Mouse (Mus musculus) monocyte, adult 5-6 weeks (primary cell): ENCODE results near the gene Sec23a. TPM values are rescaled to one million over a fixed set of nuclear protein-coding genes. Genes with fewer than 3 reads are reported as not detected.
A peak's percentile ranks its signal among the peaks of the same experiment; 100 is the strongest.
"Not testable (repeated sequence)": the region's sequence is repeated elsewhere in the genome, so short reads cannot be mapped to it uniquely, and the experiment has no call there.

Experiments
- ATAC-seq: fragments of 153-309, 156-312 bp; replicated peaks from 2 replicates; pipeline ENCODE4 v1.8.0; 2017; ENCODE audit warnings: mild to moderate bottlenecking; ENCODE audit not compliant: low TSS enrichment, insufficient number of reproducible peaks, severe bottlenecking, poor library complexity, low FRiP score
- total RNA-seq: library from RNA; stranded (forward); fragments of 200-1000, 200-491, 200-594 nt; gene quantifications from 3 replicates; pipeline ENCODE4 v1.2.3, GENCODE M21; 2017

Sec23a gene
- total RNA-seq: 20.5 to 28.1 TPM (median 24.5 TPM) in 3 replicates

GRCm38 (mm10) chr12:59011844-59012709 lies at the start of gene Sec23a:
Gene Sec23a (minus strand): TSS chr12:59012017.
- ATAC-seq: peak; percentile 93

DNA sequence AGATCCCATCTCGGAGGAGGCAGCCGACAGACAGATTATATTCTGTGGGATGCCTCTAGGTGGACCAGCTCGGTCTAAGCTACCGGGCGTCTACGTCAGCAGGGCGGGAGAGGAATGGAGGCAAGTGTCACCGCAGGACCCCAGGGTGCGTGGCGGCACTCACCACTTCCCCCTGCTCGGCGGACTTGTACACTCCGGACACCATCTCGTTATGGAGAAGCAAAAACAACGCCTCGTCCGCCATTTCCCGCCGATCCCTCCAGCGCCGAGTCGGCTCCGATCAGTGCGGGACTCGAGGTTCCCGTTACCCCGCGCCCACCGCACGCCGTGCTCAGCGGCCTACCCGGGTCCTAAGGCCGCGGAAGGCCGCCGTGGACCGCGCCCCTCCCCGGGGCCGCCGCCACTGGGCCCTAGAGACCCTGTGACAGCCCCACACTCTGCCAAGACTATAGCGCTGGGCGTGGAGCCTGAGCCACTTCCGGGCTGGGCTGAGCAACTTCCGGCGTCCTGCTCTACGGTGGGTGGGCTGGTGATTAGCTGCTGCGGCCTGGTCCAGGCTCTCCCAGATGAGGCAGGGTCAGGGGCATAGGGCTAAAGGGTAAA lies 49.3 kb upstream of the Sec23a start, which contains the start of gene Trappc6b:
Gene Trappc6b (minus strand): TSS at position 480 of the 603 bp plus-strand sequence.
- peak; percentile 90 for ATAC-seq

GRCm38 (mm10) chr12:59060322-59060721 lies 48.5 kb upstream of the Sec23a start:
- no peak for ATAC-seq

GRCm38 (mm10) chr12:59058242-59058641 lies 46.4 kb upstream of the Sec23a start:
- not testable (repeated sequence) for ATAC-seq

- no peak for ATAC-seq
These were observed 44.4 kb upstream of the Sec23a start for GRCm38 (mm10) chr12:59056222-59056621.

- ATAC-seq: no peak
These were observed 43.5 kb upstream of the Sec23a start for GRCm38 (mm10) chr12:59055196-59055850.

DNA sequence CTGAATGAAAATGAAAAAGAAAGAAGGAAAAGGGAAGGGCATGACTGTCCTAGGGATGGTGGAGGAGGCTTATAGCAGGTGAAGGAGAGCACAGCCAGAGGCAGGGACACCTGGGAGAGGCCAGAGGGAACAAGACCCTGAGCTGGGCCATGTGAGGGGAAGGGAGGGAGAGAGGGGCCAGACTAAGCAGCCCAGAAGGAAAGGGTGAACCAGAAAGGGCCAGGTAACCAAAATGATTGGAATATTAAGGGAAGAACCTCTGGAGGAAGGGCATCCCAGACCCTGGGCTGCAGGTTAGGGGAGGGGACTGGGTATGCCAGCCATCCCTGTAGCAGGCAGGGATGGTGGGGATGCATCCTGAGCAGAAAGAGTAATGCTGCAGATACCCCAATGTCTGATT lies 42.2 kb upstream of the Sec23a start:
- ATAC-seq: no peak

DNA sequence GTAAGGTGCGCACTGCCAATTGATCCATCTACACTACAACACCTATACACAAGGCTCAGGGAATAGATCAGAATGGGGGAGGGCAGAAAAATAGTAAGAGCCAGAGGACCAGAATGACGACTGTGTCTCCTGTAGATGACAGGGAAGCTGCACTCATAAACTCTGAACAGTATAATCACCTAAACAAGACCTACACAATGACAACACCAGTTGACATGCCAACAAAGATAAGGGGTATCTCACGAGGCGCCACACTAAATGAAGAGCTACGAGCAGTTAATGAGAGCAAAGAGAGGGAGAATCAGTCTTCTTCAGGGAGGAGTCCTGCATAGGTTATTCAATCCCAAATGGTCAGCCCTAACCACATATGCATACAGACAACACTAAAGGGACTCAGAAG lies 41.3 kb upstream of the Sec23a start:
- ATAC-seq: no peak

DNA sequence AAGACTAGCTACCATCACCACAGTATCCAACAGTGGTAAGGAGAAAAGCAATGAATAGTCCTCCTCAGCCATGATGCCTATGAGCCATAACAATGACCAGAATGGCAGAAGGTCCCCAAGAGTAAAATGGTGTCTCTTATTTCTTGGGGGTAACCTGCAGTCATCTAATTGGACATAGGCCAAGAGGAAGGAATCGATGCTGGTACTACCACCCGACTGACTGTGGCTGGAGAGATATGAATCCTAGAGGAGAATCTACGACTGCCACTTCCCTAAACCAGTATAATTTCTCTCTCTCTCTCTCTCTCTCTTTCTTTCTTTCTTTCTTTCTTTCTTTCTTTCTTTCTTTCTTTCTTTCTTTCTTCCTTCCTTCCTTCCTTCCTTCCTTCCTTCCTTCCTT lies 40.7 kb upstream of the Sec23a start:
- ATAC-seq: no peak

DNA sequence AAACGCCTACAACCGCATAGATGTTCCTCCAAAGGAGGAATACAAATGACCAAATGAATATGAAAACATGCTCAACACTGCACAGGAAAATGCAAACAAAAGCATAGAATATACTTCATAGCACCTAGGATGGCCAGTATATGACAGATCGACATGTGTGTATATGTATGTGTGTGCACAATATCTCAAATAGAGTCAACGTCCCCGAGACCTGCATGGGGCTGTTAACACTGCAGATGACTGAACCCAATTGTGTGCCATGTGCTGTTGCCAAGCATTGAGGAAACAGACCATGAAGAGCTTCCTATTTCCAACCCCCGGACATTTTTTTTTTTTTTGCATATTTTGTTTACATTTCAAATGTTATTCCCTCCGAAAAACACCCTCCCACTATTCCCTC lies 29.0 kb upstream of the Sec23a start:
- ATAC-seq: no peak

DNA sequence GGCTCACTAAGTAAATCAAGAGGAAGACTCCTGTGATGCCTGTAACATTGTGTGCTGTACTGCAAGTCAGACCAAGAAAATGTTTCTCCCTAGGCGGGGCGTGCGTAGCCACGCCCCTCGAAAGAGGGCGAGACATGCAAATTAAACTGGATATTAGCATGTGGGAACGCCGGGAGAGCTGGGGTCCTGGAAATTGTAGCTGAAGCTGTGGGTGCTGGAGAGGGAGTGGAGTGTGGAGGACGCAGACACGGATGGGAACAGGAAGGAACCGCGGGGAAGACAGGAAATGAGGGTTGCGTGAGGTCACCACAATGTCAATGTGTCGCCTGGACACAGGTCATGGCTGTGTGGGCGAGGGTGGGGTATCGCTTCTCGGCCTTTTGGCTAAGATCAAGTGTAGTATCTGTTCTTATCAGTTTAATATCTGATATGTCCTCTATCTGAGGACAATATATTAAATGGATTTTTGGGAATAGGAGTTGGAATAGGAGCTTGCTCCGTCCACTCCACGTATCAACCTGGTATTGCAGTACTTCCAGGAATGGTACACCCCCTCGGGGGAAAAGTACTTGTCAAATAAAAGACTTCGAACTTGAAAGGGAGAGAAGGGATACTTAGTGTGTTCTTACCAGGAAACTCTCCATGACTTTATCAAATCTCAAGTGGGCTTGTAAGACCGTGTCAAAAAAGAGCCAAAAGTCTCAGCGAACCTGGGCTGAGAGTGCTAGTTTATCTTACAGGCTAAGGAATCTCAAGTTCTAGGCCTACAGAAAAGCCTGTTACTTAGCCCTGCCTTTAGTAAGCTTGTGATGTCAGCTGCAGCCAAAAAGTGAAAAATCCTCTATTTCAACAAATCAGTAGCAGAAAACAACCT lies 28.4 kb upstream of the Sec23a start:
- ATAC-seq: peak; percentile 59; the same call in 1 of the 2 replicates

DNA sequence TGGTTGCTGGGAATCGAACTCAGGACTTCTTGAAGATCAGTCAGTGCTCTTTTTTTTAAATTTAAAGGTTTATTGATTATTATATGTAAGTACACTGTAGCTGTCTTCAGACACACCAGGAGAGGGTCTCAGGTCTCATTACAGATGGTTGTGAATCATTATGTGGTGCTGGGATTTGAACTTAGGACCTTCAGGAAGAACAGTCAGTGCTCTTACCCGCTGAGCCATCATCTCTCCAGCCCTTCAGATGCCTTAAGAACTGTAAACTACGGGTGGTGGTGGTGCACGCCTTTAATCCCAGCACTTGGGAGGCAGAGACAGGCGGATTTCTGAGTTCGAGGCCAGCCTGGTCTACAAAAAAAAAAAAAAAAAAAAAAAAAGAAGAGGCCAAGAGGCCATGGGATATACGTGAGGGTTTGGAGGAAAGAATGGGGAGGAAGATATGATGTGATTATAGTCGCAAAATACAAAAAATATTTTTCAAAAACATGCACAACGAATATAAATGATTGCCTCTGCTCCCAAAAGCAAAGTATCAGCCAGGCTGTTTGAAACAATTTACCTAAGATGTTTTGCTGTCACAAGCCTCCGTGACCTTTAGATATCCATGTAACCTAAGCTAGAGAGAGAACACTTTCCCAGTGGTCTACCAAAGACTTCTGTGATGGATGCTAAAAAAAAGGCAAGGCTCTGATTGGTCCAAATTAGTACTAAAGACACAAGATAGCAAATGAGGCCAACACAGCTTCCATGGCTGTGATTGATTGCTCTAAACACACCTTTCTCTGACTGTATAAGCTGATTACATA lies 27.5 kb upstream of the Sec23a start:
- no peak for ATAC-seq

GRCm38 (mm10) chr12:59032101-59032500 lies 20.3 kb upstream of the Sec23a start:
- ATAC-seq: no peak

- peak; percentile 75 for ATAC-seq
These were observed 9.5 kb upstream of the Sec23a start for GRCm38 (mm10) chr12:59021306-59021705.

- ATAC-seq: no peak
These were observed 8.1 kb upstream of the Sec23a start for GRCm38 (mm10) chr12:59019891-59020290.

DNA sequence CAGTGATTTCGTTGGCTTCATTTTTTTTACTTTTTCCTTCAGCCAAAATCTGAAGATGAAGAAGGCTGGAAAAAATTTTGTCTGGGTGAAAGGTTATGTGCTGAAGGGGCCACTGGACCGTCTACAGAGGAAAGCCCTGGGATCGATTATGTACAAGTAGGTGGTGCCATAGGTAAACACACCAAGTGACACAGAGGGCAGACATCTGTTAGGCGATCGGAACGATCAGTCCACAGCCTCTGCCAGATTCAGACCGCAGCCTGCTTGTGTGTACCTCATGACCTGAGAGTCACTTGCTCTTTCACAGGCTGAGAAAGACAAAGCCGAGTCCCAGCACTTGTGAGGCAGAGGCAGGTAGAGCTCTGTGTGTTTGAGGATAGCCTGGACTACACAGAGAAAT lies 6.2 kb upstream of the Sec23a start:
- ATAC-seq: no peak

GRCm38 (mm10) chr12:59013234-59013633 lies 1.4 kb upstream of the Sec23a start, which contains the start of gene Gemin2:
Gene Gemin2 (plus strand): TSS chr12:59013393.
- peak; percentile 71 for ATAC-seq

- no peak for ATAC-seq
These were observed 884 bp upstream of the Sec23a start for GRCm38 (mm10) chr12:59012710-59013091.
